Mouse (Mus musculus) heart, adult 2 months (tissue): Measurements from ENCODE around the gene Mdc1. TPM values are rescaled to one million over a fixed set of nuclear protein-coding genes. Genes with fewer than 3 reads are reported as not detected.
A peak's percentile ranks its signal among the peaks of the same experiment; 100 is the strongest.
"Not testable (repeated sequence)": the region's sequence is repeated elsewhere in the genome, so short reads cannot be mapped to it uniquely, and the experiment has no call there.

ENCODE experiments used
- DNase-seq, 2 experiments: peaks; one replicate each; pipeline ENCODE4 v3.0.0; 2021
- H3K27ac ChIP-seq: fragments of 200-600 bp; 2 replicates; pipeline ENCODE4 v1.8.1; 2022
- H3K27me3 ChIP-seq: fragments of 200-500 bp; 2 replicates; pipeline ENCODE4 v1.6.1; 2012; ENCODE audit warnings: mild to moderate bottlenecking, low read length, inconsistent platforms, mixed read lengths; ENCODE audit not compliant: control insufficient read depth, insufficient read depth
- H3K36me3 ChIP-seq: fragments of 200-500 bp; 2 replicates; pipeline ENCODE4 v1.6.1; 2012; ENCODE audit warnings: low read length, inconsistent platforms; ENCODE audit not compliant: control insufficient read depth, insufficient read depth
- H3K4me1 ChIP-seq: fragments of 200-500 bp; 2 replicates; pipeline ENCODE4 v1.6.1; 2011; ENCODE audit warnings: low read length; ENCODE audit not compliant: control insufficient read depth, insufficient read depth
- H3K4me3 ChIP-seq: fragments of 200-600 bp; 2 replicates; pipeline ENCODE4 v1.8.1; 2022
- H3K79me2 ChIP-seq: fragments of 200-500 bp; replicated peaks from 2 replicates; pipeline ENCODE4 v1.6.1; 2012; ENCODE audit warnings: mild to moderate bottlenecking, inconsistent platforms, low read length, moderate library complexity, mixed read lengths; ENCODE audit not compliant: control insufficient read depth, insufficient read depth
- H3K9ac ChIP-seq: fragments of 200-500 bp; 2 replicates; pipeline ENCODE4 v1.6.1; 2012; ENCODE audit warnings: low read depth, mild to moderate bottlenecking, control low read depth, inconsistent platforms, low read length, mixed read lengths
- CTCF ChIP-seq: fragments of 200-600 bp; IDR thresholded peaks from 2 replicates; pipeline ENCODE4 v1.8.1; 2022; ENCODE audit warnings: antibody characterized with exemption, mild to moderate bottlenecking, moderate library complexity
- EP300 ChIP-seq: fragments of 200-500 bp; IDR thresholded peaks from 2 replicates; pipeline ENCODE4 v1.6.1; 2011; ENCODE audit warnings: low read depth, low read length, control low read depth; ENCODE audit not compliant: insufficient read depth
- POLR2A ChIP-seq: fragments of 200-500 bp; IDR thresholded peaks from 2 replicates; pipeline ENCODE4 v1.6.1; 2011; ENCODE audit warnings: mild to moderate bottlenecking, low read depth, low read length, control low read depth; ENCODE audit not compliant: insufficient read depth
- WGBS: fragments of 180-500 bp; shearing (Covaris S2); methylation state at CpG from one replicate; pipeline ENCODE4 v1.1.7; 2018; 5-methylcytosine and 5-hydroxymethylcytosine counted together
- intact Hi-C: fragments of 180-260 bp; cut with DNase I; formaldehyde crosslinking; loops from one replicate; pipeline ENCODE4 v1.15.1; 2025
- polyA plus RNA-seq: library from polyadenylated mRNA; depleted of rRNA; stranded (reverse); fragments of >200 nt; gene quantifications from 2 replicates; pipeline ENCODE4 v1.2.3, GENCODE M21; 2012
- total RNA-seq, 2 experiments: library from RNA; stranded (reverse); gene quantifications; 2 replicates each; pipeline ENCODE4 v1.2.3; 2021

The Mdc1 gene
- total and polyA plus RNA-seq, 3 experiments = 4.2 to 13.3 (median 13.2) TPM

DNA sequence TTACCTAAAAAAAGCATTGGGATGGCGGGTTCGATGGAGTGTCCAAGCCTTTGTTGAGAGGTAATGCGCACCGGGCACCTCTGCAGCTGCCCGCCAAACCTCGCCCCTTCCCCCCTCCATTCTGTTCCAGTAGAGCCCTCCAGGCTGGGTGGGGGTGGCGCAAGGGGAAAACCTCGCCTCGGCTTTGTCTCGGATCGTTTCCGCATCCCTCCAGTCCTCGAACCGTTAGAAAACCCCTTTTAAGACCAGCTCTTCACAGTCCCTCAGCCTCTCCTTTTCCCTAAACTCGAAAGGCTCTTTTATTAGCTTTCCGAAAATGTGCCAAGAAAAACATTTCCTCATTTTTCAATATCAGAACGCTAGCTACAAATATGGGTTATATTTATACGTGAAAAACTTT is 3.8 kb upstream of the Mdc1 start:
- H3K4me1 ChIP-seq = peaks cover 12% of the 10 kb centered on the region
- TF ChIP-seq CTCF (no peak), EP300 (no peak), POLR2A (no peak)
- intact Hi-C loops = loop anchor here (10.0 kb wide), 1 partner anchor 137 kb away; the partner anchor contains the start of gene Gnl1

DNA sequence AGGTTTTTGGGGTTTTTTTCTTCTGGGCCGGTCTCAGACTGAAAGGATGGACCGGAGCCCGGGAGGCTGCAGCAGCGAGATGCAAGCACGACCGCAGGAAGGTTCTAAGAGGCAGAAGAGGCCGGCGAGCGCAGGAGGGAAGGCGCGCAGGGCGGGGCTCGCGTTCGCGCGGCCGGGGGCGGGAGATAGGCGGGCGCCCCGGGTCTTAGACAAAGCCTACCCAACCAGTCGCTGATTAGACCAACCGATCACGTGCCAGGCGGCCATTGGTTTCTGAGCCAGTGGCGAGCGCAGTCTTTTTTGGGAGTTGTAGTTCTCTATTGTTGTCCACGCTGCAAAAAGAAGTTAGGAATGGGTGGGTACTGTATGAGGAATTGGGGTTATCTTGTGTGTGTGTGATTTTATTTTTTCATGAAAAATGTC is 3.2 kb upstream of the Mdc1 start, which contains the start of gene Tubb5:
Tubb5 (minus strand) TSS at position 185 of the 423 bp plus-strand sequence.
- Histone ChIP-seq H3K79me2 (no peaks in the 10 kb centered on the region), H3K36me3 (peaks cover 5% of the 10 kb centered on the region; the same call in 1 of the 2 replicates), H3K4me3 (peak within 1 kb of the TSS; percentile 72), H3K27me3 (no peaks in the 10 kb centered on the region), H3K9ac (peak within 1 kb of the TSS; percentile 89), H3K27ac (peak within 1 kb of the TSS; percentile 91), H3K4me1 (peaks cover 12% of the 10 kb centered on the region)
- peak; percentile 96 to 98 for DNase-seq
- intact Hi-C loops = loop anchor here (2.0 to 10.0 kb wide), 2 partner anchors 79 to 137 kb away; partner anchors contain the start of genes Gnl1, Mrps18b and Ppp1r10
- TF ChIP-seq POLR2A = peak; percentile 97
- 0 out of 2 replicates have a peak, but pooled peaks have one; percentile 67 for TF ChIP-seq EP300
- TF ChIP-seq CTCF = no peak
- 1% methylated on average over 29 of the region's 29 CpGs for WGBS

More for the DNA sequence above, 3.8 kb upstream of the Mdc1 start:
- Histone ChIP-seq H3K36me3 (peaks cover 5% of the 10 kb centered on the region; the same call in 1 of the 2 replicates), H3K4me3 (peak overlapping the region; percentile 72), H3K9ac (peak overlapping the region; percentile 89), H3K27me3 (no peaks in the 10 kb centered on the region), H3K79me2 (no peaks in the 10 kb centered on the region), H3K27ac (peak overlapping the region; percentile 91)
- WGBS = under 1% methylated on average over 18 of the region's 18 CpGs
- DNase-seq = peak; percentile 58 to 64

DNA sequence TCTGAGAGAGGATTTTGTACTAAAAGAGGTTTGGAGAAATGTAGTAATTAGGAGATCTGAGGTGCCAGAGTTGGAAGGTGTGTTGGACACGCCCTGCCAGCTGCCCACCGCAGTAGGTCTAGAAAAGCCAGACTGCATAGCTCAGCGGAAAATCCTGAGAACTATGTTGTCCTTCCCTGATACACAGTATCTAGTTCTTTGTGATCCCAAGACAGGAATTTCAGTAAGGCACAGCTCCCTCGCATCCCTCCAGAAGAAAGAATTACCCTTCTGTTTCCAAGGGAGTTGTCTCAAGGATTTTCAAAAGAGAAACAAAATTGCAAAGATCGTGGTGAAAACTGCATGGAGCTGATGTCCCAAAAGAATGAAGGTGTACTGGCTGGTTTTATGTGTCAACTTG is 2.7 kb upstream of the Mdc1 start:
- no peak for TF ChIP-seq POLR2A
- no peak overlapping the region for H3K9ac ChIP-seq
- H3K36me3 ChIP-seq = peaks cover 5% of the 10 kb centered on the region; the same call in 1 of the 2 replicates
- intact Hi-C loops = loop anchor here (2.0 to 10.0 kb wide), 2 partner anchors 78 to 136 kb away; partner anchors contain the start of genes Gnl1, Mrps18b and Ppp1r10
- H3K4me3 ChIP-seq = peak overlapping the region; percentile 18
- DNase-seq = no peak
- no peaks in the 10 kb centered on the region for H3K79me2 ChIP-seq
- peaks cover 12% of the 10 kb centered on the region for H3K4me1 ChIP-seq
- H3K27ac ChIP-seq = peak overlapping the region; percentile 64
- 12% methylated on average over 5 of the region's 5 CpGs for WGBS
- H3K27me3 ChIP-seq = no peaks in the 10 kb centered on the region

DNA sequence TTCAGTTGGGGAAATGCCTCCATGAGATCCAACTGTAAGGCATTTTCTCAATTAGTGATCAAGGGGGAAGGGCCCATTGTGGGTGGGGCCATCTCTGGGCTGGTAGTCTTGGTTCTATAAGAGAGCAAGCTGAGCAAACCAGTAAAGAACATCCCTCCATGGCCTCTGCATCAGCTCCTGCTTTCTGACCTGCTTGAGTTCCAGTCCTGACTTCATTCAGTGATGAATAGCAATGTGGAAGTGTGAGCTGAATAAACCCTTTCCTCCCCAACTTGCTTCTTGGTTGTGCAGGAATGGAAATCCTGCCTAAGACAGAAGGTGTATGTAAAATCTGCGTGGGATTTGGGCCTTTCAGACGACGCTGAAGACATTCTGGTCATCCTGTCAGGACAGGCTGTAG is 2.3 kb upstream of the Mdc1 start:
- H3K79me2 ChIP-seq, H3K36me3 ChIP-seq, H3K27me3 ChIP-seq, DNase-seq, H3K4me3 ChIP-seq, H3K9ac ChIP-seq: not testable (repeated sequence)
- Histone ChIP-seq H3K27ac (peak overlapping the region; percentile 64; the same call in 1 of the 2 replicates), H3K4me1 (peaks cover 12% of the 10 kb centered on the region)
- 63% methylated on average over 3 of the region's 3 CpGs for WGBS
- intact Hi-C loops = loop anchor here (2.0 to 10.0 kb wide), 2 partner anchors 78 to 136 kb away; partner anchors contain the start of genes Gnl1, Mrps18b and Ppp1r10

DNA sequence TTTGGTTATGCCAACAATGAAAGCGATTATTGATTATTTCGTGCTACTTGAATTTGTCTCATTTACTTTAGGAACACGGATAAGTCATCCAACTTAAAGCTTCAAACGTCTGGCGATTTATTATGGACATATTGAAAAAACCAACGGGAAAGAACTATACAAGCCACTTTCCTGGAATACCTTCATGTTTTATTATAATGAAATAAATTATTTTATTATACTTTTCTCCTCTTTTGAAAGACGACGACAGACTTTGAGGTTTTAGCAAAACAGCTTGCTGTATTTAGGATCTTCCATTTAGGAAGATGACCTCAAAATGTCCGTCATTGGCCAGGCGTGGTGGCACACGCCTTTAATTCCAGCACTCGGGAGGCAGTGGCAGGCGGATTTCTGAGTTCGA is 754 bp upstream of the Mdc1 start:
- Histone ChIP-seq H3K79me2 (no peaks in the 10 kb centered on the region), H3K27me3 (no peaks in the 10 kb centered on the region), H3K4me3 (peak overlapping the region; percentile 49), H3K36me3 (peaks cover 5% of the 10 kb centered on the region; the same call in 1 of the 2 replicates), H3K27ac (peak overlapping the region; percentile 69), H3K9ac (no peak overlapping the region), H3K4me1 (peaks cover 10% of the 10 kb centered on the region)
- no peak for DNase-seq
- intact Hi-C loops = no loop called here
- whole genome bisulfite sequencing = 48% methylated on average over 14 of the region's 14 CpGs
- TF ChIP-seq EP300 (no peak), POLR2A (no peak), CTCF (no peak)

DNA sequence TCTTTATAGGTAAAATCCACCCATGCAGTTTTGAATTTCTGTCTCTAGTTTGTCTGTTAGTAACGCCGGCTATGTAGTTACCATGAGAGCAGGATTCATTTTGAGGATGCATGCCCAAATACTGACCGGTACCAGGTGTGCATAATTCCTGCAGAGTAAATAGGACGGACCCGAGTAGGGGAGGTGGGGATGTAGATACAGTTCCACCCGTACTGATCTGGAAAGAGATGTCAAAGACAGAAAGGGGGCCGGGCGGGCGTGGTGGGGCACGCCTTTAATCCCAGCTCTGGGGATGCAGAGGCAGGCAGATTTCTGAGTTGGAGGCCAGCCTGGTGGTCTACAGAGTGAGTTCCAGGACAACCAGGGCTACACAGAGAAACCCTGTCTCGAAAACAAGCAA is 691 bp downstream of the Mdc1 start:
- DNase-seq = no peak
- no peaks in the 10 kb centered on the region for H3K36me3 ChIP-seq
- peak overlapping the region; percentile 42 for H3K9ac ChIP-seq
- 14% methylated on average over 11 of the region's 11 CpGs for WGBS
- peaks cover 3% of the 10 kb centered on the region; the same call in 1 of the 2 replicates for H3K4me1 ChIP-seq
- TF ChIP-seq CTCF = no peak
- TF ChIP-seq EP300 = no peak
- no peak for TF ChIP-seq POLR2A
- no peaks in the 10 kb centered on the region for H3K27me3 ChIP-seq
- peak overlapping the region; percentile 72 for H3K4me3 ChIP-seq
- H3K27ac ChIP-seq = peak overlapping the region; percentile 77
- no peaks in the 10 kb centered on the region for H3K79me2 ChIP-seq
- intact Hi-C loops = no loop called here
